Mouse (Mus musculus): ENCODE data around the gene Wdfy3. TPM values are rescaled to one million over a fixed set of nuclear protein-coding genes. Genes with fewer than 3 reads are reported as not detected.
"Not testable (repeated sequence)": the region's sequence is repeated elsewhere in the genome, so short reads cannot be mapped to it uniquely, and the experiment has no call there.

Gene Wdfy3
- total RNA-seq (2014; rRNA removed) = 87.9 and 89.2 TPM in 2 replicates
- 17.1 and 18.2 TPM in 2 replicates for polyA plus RNA-seq (2015; fragmentation: Nextera tagmentation; extraction: Ambion mirVana)

GRCm38 (mm10) chr5:102069767-102070413 is at the start of gene Wdfy3:
Wdfy3 (minus strand) TSS chr5:102069921.
- under 1% methylated on average over 46 of the region's 62 CpGs for WGBS
- H3K4me1 ChIP-seq (ENCODE audit: insufficient read depth, low read length) = peaks cover 15% of the 10 kb centered on the region; the same call in 1 of the 2 replicates

GRCm38 (mm10) chr5:102113009-102113408 is 43.3 kb upstream of the Wdfy3 start:
- TF ChIP-seq CTCF (IDR thresholded peaks at IDR 0.05) = no peak
- peaks cover 8% of the 10 kb centered on the region; the same call in 1 of the 2 replicates for H3K4me1 ChIP-seq (ENCODE audit: insufficient read depth, low read length)
- DNase-seq (ENCODE audit: low spot score) = peak; percentile 48
- H3K27me3 ChIP-seq (ENCODE audit: insufficient read depth, low read length) = no peaks in the 10 kb centered on the region
- ATAC-seq (ENCODE audit: low FRiP score) = peak; percentile 42; the same call in 1 of the 2 replicates
- H3K4me3 ChIP-seq (ENCODE audit: low read depth, low read length) = no peak overlapping the region
- no peak overlapping the region for H3K9ac ChIP-seq (replicated peaks; ENCODE audit: low read length, poor library complexity, severe bottlenecking)
- no peak overlapping the region for H3K27ac ChIP-seq (ENCODE audit: low read depth, low read length)
- no peaks in the 10 kb centered on the region for H3K9me3 ChIP-seq (ENCODE audit: low read length)
- WGBS = 40% methylated on average over 14 of the region's 14 CpGs
- H3K4me2 ChIP-seq (ENCODE audit: low read depth, low read length, poor library complexity, severe bottlenecking) = peak overlapping the region; percentile 25
- H3K36me3 ChIP-seq (ENCODE audit: insufficient read depth, low read length) = no peaks in the 10 kb centered on the region

More at GRCm38 (mm10) chr5:102069767-102070413, at the start of gene Wdfy3:
- Histone ChIP-seq H3K9ac (replicated peaks; ENCODE audit: low read length, poor library complexity, severe bottlenecking) (peak within 1 kb of the TSS; percentile 100), H3K27ac (ENCODE audit: low read depth, low read length) (peak within 1 kb of the TSS; percentile 99), H3K4me2 (ENCODE audit: low read depth, low read length, poor library complexity, severe bottlenecking) (peak within 1 kb of the TSS; percentile 56), H3K4me3 (ENCODE audit: low read depth, low read length) (peak within 1 kb of the TSS; percentile 91), H3K9me3 (ENCODE audit: low read length) (no peaks in the 10 kb centered on the region), H3K27me3 (ENCODE audit: insufficient read depth, low read length) (no peaks in the 10 kb centered on the region), H3K36me3 (ENCODE audit: insufficient read depth, low read length) (no peaks in the 10 kb centered on the region; the same call in 1 of the 2 replicates)
- DNase-seq (ENCODE audit: low spot score) = peak; percentile 93
- peak; percentile 17; the same call in 1 of the 2 replicates for TF ChIP-seq CTCF (IDR thresholded peaks at IDR 0.05)
- peak; percentile 91 for ATAC-seq (ENCODE audit: low FRiP score)

DNA sequence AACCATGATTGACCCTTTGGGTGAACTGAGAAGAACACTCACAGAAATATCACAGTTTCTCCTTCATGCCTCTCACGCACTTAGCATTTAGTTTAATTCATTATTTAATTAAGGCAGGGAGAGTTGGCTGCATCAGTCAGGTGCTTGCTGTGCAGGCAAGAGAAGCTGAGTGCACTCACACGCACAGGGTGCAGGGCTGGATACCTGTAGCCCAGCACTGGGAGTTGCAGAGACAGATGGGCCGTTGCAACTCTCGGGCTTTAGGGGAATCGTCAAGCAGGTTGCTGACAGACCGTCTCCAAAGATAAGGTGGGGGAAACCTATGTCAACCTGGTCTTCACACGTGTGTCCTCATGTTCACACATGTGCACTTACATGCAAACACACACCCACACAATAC is 42.3 kb upstream of the Wdfy3 start:
- 61% methylated on average over 7 of the region's 7 CpGs for WGBS
- TF ChIP-seq CTCF (IDR thresholded peaks at IDR 0.05) = no peak
- Histone ChIP-seq H3K9ac (replicated peaks; ENCODE audit: low read length, poor library complexity, severe bottlenecking) (no peak overlapping the region), H3K36me3 (ENCODE audit: insufficient read depth, low read length) (no peaks in the 10 kb centered on the region), H3K4me1 (ENCODE audit: insufficient read depth, low read length) (peaks cover 8% of the 10 kb centered on the region; the same call in 1 of the 2 replicates), H3K27ac (ENCODE audit: low read depth, low read length) (no peak overlapping the region), H3K4me2 (ENCODE audit: low read depth, low read length, poor library complexity, severe bottlenecking) (no peak overlapping the region), H3K4me3 (ENCODE audit: low read depth, low read length) (no peak overlapping the region), H3K9me3 (ENCODE audit: low read length) (no peaks in the 10 kb centered on the region), H3K27me3 (ENCODE audit: insufficient read depth, low read length) (no peaks in the 10 kb centered on the region)
- DNase-seq (ENCODE audit: low spot score) (no peak), ATAC-seq (ENCODE audit: low FRiP score) (0 out of 2 replicates have a peak, but pooled peaks have one; percentile 53)

GRCm38 (mm10) chr5:102110031-102110430 is 40.3 kb upstream of the Wdfy3 start:
- Histone ChIP-seq H3K36me3 (ENCODE audit: insufficient read depth, low read length) (no peaks in the 10 kb centered on the region), H3K27ac (ENCODE audit: low read depth, low read length) (no peak overlapping the region), H3K4me3 (ENCODE audit: low read depth, low read length) (no peak overlapping the region), H3K9ac (replicated peaks; ENCODE audit: low read length, poor library complexity, severe bottlenecking) (no peak overlapping the region), H3K4me2 (ENCODE audit: low read depth, low read length, poor library complexity, severe bottlenecking) (no peak overlapping the region), H3K4me1 (ENCODE audit: insufficient read depth, low read length) (peaks cover 8% of the 10 kb centered on the region; the same call in 1 of the 2 replicates), H3K27me3 (ENCODE audit: insufficient read depth, low read length) (no peaks in the 10 kb centered on the region), H3K9me3 (ENCODE audit: low read length) (no peaks in the 10 kb centered on the region)
- DNase-seq (ENCODE audit: low spot score) = peak; percentile 76
- ATAC-seq (ENCODE audit: low FRiP score) = peak; percentile 41; the same call in 1 of the 2 replicates
- TF ChIP-seq CTCF (IDR thresholded peaks at IDR 0.05) = no peak
- 36% methylated on average over 7 of the region's 7 CpGs for WGBS

DNA sequence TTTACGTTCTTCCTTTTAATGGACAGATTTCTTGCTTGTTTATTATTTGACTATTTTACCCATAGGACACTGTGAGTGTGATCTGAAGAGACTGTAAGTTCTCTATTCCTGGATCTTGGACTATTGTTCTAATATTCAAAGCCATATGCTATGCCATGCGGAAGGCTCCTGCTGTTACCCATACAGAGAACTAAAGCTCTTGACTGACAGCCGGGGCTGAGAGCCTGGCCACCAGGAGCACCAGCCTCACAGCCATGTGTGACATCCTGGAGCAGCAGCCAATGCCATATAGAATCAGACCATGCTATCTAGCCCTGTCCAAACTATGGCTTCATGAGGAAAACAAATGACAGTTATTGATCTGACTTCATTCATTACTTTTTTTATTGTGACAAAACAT is 36.2 kb upstream of the Wdfy3 start:
- Histone ChIP-seq H3K9me3 (ENCODE audit: low read length) (no peaks in the 10 kb centered on the region), H3K4me2 (ENCODE audit: low read depth, low read length, poor library complexity, severe bottlenecking) (no peak overlapping the region), H3K36me3 (ENCODE audit: insufficient read depth, low read length) (no peaks in the 10 kb centered on the region), H3K4me1 (ENCODE audit: insufficient read depth, low read length) (peaks cover 2% of the 10 kb centered on the region; the same call in 1 of the 2 replicates), H3K27me3 (ENCODE audit: insufficient read depth, low read length) (no peaks in the 10 kb centered on the region), H3K9ac (replicated peaks; ENCODE audit: low read length, poor library complexity, severe bottlenecking) (no peak overlapping the region), H3K27ac (ENCODE audit: low read depth, low read length) (no peak overlapping the region), H3K4me3 (ENCODE audit: low read depth, low read length) (no peak overlapping the region)
- WGBS = 55% methylated on average over 3 of the region's 3 CpGs
- DNase-seq (ENCODE audit: low spot score) (no peak), ATAC-seq (ENCODE audit: low FRiP score) (no peak)
- TF ChIP-seq CTCF (IDR thresholded peaks at IDR 0.05) = no peak

DNA sequence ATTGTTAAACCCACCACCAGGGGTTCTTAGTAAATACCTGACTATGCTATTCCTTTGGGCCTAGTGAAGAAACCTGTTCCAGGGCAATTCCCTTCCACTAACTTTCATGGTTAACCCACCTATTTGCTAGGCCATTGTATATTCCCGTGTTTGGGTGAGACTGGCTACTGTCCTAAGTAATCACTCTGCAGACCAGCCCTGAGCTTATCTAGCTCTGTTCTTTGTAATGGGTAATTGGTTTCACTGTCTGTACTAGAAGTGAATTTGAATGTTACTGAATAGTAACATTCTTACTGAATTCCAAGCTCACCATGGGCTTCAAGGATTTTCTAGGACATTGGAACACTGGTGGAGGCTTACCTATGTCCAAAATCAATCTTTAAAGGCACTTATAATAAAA is 32.1 kb upstream of the Wdfy3 start:
- DNase-seq (ENCODE audit: low spot score); H3K4me1 ChIP-seq (ENCODE audit: insufficient read depth, low read length): not testable (repeated sequence)

More for the DNA sequence above, 32.1 kb upstream of the Wdfy3 start:
- H3K4me2 ChIP-seq (ENCODE audit: low read depth, low read length, poor library complexity, severe bottlenecking); H3K4me3 ChIP-seq (ENCODE audit: low read depth, low read length); ATAC-seq (ENCODE audit: low FRiP score); H3K36me3 ChIP-seq (ENCODE audit: insufficient read depth, low read length); H3K27ac ChIP-seq (ENCODE audit: low read depth, low read length); H3K9ac ChIP-seq (replicated peaks; ENCODE audit: low read length, poor library complexity, severe bottlenecking); H3K9me3 ChIP-seq (ENCODE audit: low read length); H3K27me3 ChIP-seq (ENCODE audit: insufficient read depth, low read length): not testable (repeated sequence)
- 65% methylated on average over 1 of the region's 1 CpGs for WGBS
